Mouse (Mus musculus) c-Kit-positive CD71-negative TER-119-negative erythroid progenitor cells, embryonic 14.5 days (primary cell): ENCODE data around the gene Gusb.
"Not testable (repeated sequence)": the region's sequence is repeated elsewhere in the genome, so short reads cannot be mapped to it uniquely, and the experiment has no call there.

Experiments used
- DNase-seq: peaks from one replicate; pipeline ENCODE4 v3.0.0-alpha.2; 2013; ENCODE audit warnings: low read depth

The Gusb gene

DNA sequence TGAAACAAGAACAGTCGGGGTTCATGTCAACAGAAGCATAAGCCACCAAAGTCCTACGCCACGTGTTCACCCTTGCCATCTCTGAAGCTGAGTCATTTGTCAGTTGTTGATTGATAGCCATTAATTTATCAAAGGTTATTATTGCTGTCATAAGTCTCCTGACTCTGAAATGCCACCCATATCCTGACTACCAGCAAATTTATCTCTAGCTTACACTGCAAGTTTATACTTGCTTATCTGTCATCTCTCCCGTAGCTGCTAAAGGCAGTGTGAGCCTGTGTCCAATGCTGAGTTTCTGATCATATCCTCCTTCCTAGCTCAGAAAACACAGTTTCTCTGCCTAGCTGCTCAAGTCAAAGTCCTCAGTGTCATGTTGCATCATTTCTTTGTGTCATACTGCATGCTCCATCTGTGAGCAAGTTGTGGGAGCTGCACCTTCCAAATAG, 28.0 kb downstream of the Gusb start:
- peak; percentile 19 for DNase-seq

DNA sequence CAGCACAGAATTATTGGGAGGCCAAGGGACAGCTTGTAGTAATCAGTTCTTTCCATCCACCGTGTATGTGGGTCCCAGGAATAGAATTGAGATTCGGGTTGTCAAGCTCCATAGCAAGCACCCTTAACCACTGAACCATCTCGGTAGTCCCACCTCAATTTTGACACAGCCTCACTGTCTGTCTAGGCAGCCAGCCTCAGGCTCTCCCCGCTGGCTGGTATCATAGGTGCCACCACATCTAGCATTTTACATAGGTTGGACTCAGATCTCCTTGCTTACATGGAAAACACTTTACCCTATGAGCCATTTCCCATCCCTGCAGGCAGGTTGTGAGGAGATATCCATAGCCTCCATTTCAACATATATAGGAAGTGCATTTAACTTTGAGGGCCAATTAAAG, 28.5 kb downstream of the Gusb start:
- DNase-seq: no peak

DNA sequence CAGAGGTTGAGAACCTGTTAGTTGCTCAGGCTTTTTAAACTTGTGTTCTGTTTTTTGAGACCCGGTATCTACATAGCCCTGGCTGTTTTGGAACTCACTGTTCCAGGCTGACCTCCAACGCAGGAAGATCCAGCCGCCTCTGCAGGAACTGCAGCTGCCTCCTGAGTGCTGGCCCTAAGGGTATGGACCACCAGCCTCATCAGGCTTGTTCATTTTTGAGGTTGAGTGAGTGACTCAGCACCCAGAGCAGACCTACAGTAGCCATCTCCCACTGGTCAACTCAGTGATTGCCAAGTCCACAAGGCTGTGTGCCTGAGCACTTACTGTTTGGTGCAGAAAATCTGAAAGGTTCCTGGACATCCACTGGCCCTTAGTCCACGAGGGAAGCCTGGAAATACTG, 31.4 kb downstream of the Gusb start:
- no peak for DNase-seq

DNA sequence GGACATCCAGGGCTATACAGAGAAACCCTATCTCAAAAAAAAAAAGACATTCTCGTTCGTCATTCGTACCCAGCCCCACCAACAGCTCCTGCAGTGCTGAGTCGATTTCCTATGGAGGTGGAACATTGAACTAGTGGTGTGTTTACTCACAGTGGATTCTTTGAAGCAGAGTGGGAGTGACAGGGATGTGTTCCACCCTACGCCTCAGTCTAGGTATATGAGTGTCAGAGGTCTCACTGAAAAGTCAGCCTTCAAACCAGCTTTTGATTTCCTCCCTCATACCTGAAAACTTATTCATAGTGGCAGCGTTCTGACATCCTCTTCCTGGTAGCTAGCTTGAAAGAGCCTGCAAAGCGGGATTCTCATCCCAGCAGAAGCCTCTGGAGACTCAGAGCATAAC, 34.4 kb downstream of the Gusb start:
- DNase-seq: no peak

DNA sequence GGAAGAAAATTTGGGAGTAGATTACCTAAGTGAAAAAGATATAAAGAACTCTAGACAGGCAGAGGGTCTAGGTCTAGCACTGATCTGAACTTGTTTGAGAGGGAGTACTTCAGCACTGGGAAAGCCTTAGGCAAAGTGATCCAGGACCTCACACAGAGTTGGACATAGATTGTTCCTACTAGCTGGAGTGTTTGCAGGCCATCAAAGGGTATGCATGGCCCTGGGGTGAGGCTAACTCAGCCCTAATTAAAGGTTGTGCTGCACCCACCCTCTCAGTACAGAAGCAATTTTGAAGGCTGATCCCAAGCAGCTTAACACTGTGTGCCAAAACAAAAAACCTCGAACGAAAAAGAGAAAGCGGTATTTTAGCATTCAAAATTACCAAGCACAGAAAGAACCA, 36.4 kb downstream of the Gusb start:
- no peak for DNase-seq

DNA sequence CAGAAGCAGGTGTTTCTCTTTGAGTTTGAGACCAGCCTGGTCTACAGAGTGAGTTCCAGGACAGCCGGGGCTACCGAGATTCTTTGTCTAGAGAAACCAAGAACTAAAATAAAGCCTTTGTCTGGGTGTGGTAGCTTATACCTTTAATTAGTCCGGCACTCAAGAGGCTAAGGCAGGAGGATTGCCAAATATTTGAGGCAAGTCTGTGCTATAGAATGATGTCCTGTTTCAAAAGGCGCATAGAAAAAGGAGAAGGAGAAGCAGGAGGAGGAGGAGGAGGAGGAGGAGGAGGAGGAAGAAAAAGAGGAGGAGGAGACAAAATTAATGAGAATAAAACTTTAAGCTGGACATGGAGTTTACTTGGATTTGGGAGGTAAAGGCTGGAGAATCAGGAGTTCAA, 39.6 kb downstream of the Gusb start:
- no peak for DNase-seq

DNA sequence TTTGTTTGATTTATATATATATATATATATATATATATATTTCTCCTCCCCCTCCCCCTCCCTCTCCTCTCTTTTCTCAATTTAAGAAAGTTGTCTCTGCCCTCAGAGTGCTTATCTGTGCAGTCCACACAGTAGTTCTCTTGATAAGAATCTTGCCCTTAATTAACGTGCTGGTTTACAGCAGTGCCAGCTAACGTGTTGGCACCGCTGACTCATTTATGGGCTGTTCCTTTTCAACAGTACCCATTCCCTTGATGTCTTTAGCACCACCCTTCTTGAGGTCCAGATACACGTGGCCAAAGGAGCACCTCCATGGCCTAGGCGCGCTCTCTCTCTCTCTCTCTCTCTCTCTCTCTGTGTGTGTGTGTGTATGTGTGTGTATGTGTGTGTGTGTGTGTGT, 47.1 kb downstream of the Gusb start:
- no peak for DNase-seq

DNA sequence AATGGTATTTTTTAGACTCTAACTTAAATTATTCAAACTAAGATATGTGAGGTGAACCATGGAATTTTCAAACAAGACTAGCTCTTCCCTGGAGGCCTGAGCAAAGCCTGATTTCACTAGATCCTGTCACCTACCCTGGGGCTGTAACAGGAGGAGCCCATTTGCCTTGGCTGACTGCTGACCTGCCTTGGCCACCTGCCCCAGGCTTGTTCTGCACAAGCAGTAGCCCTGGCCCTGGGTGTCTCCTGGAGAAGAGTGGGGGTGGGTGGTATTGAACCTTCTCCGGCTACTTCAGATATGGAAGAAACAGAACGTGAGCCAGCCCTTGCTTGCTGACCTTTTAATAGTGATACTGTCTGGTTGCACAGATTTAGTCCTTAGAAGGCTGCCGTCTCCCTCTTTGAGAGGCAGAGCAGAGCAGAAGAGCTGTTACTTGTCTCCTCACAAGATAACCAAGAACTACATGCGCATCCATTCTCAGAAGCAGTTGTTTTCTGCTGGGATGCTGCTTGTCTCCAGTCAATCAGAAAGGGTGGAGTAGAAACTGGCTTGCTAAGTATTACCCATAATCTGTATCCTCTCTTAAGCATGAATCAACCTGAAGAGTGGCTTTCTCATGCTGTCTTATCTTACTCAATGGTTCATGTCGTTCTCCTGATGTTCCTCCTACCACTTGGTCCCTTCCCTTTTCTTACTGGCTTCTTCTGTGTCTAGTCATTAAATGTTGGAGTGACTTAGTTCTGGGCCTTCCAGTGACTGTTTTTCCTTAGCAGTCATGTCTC, 48.2 kb downstream of the Gusb start:
- DNase-seq: no peak

DNA sequence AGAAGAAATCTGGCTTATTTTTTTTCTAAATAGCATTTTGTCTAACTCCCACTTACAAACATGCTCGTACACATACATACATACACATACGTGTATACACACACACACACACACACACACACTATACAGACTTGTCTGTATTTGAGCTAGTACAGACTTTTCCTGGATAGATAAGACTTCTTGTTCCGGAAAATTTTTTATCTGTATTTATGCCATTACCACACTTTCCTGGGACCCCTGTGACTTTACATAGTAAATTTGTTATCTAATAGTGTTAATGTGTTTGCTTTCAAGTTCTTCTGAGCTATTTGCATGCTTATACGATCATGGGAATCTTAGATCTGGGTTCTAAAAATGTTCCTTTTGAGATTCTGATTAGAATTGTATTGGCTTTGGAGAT, 50.7 kb downstream of the Gusb start:
- no peak for DNase-seq

DNA sequence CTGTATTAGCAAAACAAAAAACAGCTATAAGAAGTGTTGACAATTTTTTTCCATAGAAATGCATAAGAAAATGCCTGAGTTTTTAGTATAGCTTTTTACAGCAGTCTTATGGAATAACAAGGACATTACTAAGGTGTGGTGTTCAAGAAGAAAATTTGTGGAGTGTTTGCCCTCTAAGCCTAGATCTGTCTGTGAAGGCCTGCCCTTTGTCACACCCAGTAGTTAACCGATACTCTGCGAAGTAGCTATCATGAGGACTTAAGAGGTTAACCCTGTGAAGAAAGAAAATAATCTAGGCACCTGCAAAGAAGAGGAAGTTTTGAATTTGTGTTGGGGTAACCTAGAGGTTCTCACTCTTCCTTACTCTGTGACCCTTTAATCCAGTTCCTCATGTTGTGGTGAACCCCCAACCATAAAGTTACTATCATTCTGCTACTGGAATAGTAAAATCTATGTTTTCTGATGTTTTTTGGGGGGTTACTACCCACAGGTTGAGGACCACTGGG, 55.3 kb downstream of the Gusb start:
- DNase-seq: no peak

DNA sequence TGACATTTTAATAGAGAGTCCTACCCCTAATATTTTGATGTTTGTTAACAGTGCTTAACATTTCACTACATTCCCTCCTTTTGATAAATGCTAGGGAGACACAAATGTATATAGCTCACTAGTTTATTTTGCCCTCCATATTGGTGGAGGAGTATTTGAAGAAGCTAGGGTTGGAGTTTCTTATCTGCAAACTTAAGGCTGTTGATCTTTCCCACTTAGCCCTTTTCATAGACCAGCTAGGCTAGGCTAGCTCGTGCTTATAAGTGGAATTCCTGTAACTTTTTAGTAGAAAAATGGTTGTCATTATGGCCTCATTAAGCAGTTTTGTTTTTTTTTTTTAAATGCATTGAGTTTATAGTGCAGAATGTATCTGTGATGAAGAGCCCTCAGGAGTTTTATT, 59.4 kb downstream of the Gusb start:
- DNase-seq: no peak

DNA sequence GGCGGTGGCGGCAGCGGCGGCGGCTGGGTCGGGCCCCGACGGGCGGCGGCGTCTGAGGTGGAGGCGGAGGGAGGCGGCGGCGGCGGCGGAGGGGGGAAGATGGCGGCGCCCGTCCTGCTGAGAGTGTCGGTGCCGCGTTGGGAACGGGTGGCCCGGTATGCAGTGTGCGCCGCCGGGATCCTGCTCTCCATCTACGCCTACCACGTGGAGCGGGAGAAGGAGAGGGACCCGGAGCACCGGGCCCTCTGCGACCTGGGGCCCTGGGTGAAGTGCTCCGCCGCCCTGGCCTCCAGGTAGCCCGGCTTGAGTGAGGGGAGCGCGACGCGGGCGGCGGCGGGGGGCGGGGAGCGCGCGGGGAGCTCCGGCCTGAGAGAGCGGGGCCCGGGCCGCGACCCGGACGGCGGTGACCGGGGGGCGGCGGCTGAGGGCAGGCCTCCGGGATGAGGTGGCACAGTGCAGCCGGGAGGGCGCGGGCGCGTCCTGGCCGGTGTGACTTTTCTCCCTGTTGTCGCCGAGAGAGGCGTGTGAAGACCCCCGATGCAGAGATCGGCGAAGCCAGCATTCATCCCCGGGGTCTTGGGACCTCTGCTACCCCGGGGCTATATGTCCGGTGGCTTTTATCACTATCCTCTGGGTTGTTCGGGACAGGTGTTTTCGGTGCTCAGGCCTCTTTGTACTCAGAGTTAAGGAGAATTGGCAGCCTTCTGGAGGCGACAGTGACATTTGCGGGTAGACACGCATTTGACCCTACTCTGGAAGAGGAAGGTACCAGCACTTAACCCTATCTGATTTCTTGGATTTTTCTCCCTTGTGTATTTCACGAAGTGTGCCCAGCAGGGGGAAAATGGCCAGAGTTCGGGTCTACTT, 60.5 kb downstream of the Gusb start:
- DNase-seq: not testable (repeated sequence)

DNA sequence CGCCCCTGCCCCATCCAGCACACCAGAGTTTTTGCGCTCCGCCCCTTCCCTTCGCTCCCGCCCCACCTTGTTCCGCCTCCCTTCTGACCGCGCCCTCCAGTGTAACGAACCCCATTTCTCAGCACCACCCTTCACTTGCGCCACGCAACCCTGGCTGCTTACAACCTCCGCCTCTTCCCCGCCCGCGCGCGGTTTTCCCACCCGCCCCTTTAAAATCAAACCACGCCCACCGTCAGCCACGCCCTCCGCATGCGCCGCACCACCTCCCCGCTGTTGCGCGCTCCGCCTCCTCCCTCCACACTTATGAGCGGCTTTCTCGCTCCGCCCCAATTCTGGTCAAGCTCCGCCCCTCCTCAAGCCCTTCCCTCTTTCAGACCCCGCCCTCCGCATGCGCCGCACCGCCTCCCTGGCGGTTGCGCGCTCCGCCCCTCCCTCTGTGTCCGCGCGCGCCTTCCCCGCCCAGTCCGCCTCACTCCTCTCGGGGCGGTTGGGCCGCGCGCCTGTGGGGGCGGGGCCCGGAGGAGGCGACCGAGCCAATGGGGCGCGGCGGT, 61.3 kb downstream of the Gusb start, which contains the start of gene Vkorc1l1:
Vkorc1l1 (plus strand) TSS at position 476 of the 551 bp plus-strand sequence.
- peak; percentile 95 for DNase-seq

DNA sequence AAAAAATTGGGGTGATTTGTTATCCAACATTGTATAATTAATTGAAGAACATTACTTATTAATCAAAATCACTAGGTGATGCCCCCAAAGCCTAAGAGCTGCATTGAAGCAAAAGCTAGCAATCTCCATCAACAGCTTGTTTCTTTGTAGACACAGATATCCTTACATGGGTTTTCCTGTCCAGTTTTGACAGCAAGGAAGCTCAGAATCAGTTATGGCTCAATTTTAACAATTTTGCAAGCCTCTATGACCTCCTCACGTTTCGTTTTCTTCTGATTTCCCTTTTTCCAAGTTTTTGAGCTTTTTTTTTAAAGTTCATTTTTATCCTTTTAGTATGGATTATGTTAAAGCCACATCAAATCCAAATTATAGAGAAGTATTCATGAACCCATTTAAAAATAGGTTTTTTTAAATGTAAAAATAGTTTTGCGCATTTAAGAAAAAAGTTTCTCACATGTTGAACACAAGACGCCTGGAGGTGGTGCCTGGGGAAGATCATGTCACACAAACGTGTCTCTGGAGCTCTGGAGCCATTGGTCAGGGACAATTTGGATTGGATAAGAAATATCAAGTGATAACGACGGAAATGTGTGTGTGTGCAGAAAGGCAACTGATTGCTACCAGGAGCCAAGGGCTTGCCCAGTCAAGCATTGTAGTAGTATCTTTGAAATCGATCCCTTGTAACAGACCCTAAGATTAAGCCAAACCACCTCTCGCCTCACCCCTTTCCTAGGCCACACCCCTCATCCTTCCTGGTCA, 61.9 kb downstream of the Gusb start:
- no peak for DNase-seq

DNA sequence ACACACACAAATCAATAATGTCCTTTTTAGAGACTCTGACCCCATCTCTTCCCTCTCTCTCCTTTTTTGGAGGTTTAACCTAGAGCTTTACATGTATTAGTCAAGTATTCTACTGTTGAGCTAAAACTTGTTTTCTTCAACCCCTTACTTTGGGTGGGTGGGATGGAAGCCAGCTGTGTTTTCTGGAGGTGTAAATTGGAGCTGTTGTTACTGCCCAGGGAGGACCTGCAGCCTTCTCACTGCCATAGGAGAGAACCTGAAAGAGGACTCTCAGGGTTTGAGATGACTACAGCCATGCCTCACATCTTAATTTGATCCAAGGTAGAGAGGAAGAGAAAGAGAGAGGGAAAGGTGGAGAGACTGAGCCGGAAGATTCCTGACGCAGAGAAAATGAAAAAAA, 62.6 kb downstream of the Gusb start:
- no peak for DNase-seq
